Comparison of ENCODE assay signal across 8 mouse cellular contexts in the genomic region with DNA sequence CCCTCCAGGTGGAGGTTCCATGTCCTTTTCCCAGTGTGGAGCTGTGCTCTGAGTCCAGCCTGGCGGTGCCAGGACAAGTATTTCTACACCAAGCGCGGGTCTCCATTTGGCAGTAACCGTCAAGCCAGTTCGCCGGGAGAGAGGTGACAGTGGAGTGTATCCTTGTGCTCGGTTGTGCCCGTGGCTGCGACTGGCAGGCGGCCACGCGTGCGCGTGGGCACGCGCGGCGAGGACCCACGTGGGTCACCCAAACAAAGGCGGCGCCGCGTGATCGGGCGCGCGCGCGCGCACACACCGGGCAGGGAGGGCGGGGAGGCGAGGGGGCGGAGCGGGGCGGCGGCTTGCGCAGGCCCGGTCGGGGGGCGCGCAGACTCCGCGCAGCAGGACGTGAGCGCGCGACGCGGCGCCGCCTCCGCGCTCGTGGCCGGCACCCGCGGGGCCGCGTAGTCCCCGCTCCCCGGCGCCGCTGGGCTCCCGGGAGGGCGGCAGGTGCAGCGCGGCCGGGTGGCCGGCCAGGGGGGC. TPM values are rescaled to one million over a fixed set of nuclear protein-coding genes. Genes with fewer than 3 reads are reported as not detected.
DNase-seq lines count a peak whose midpoint lies in the region; ATAC-seq lines count a peak whose summit lies in the region.

No protein-coding gene starts in this region.

- peak overlapping the region; percentile 62 for H3K27ac ChIP-seq in intestine, embryonic 16.5 days (ENCODE audit: low read length)
- peak overlapping the region; percentile 96 for H3K27ac ChIP-seq in midbrain, embryonic 10.5 days (replicated peaks)

- H3K4me2 ChIP-seq in intestine, embryonic 16.5 days (ENCODE audit: low read depth, low read length), result peak overlapping the region; percentile 96

- DNase-seq in adrenal gland, postnatal 10 days, result peak; percentile 90
- DNase-seq in embryo, embryonic 9.5 days (ENCODE audit: extremely low spot score), result peak; percentile 84
- peak; percentile 72 to 78 for DNase-seq in gastrocnemius, postnatal 36 days
- DNase-seq in left cerebral cortex, postnatal 36 days (ENCODE audit: low spot score in 2 of 2), result peak; percentile 85 to 89
- peak; percentile 85 for DNase-seq in midbrain, embryonic 10.5 days (ENCODE audit: low spot score)
- DNase-seq in skeletal muscle tissue, adult 2 months (ENCODE audit: low read depth, low spot score), result peak; percentile 78

- H3K36me3 ChIP-seq in intestine, embryonic 16.5 days (ENCODE audit: control insufficient read depth, insufficient read depth, low read length), result no peaks in the 10 kb centered on the region; the same call in 1 of the 2 replicates
- peaks cover under 1% of the 10 kb centered on the region; the same call in 1 of the 2 replicates for H3K36me3 ChIP-seq in midbrain, embryonic 10.5 days

- H3K9me3 ChIP-seq in intestine, embryonic 16.5 days (ENCODE audit: control insufficient read depth, low read length), result no peaks in the 10 kb centered on the region
- no peaks in the 10 kb centered on the region for H3K9me3 ChIP-seq in midbrain, embryonic 10.5 days (replicated peaks)

- ATAC-seq in intestine, embryonic 16.5 days, result peak; percentile 75
- no peak for ATAC-seq in megakaryocyte-erythroid progenitor cell, adult 5-6 weeks (replicated peaks; ENCODE audit: low FRiP score, low TSS enrichment, poor library complexity, severe bottlenecking)

- peak overlapping the region; percentile 81 for H3K4me3 ChIP-seq in intestine, embryonic 16.5 days (ENCODE audit: low read length)
- H3K4me3 ChIP-seq in midbrain, embryonic 10.5 days, result peak overlapping the region; percentile 89

- intact Hi-C loops in gastrocnemius, postnatal 36 days (cut with DNase I), result no loop called here
- intact Hi-C loops in left cerebral cortex, postnatal 36 days (cut with DNase I), result loop anchor here (2.0 to 10.0 kb wide), 3 partner anchors 22 to 156 kb away; a partner anchor contains a TSS

- peak overlapping the region; percentile 88 for H3K9ac ChIP-seq in intestine, embryonic 16.5 days (ENCODE audit: low read depth, low read length)

- under 1% methylated on average over 68 of the region's 70 CpGs for WGBS in intestine, embryonic 16.5 days
- under 1% methylated on average over 61 of the region's 70 CpGs for WGBS in midbrain, embryonic 10.5 days

- H3K27me3 ChIP-seq in intestine, embryonic 16.5 days (replicated peaks; ENCODE audit: control insufficient read depth, insufficient read depth, low read length), result no peaks in the 10 kb centered on the region
- peaks cover 15% of the 10 kb centered on the region; the same call in 1 of the 2 replicates for H3K27me3 ChIP-seq in midbrain, embryonic 10.5 days (ENCODE audit: low read depth, poor library complexity, severe bottlenecking)

- peaks cover 34% of the 10 kb centered on the region for H3K4me1 ChIP-seq in intestine, embryonic 16.5 days (ENCODE audit: control insufficient read depth, insufficient read depth, low read length)
- peaks cover 48% of the 10 kb centered on the region for H3K4me1 ChIP-seq in midbrain, embryonic 10.5 days

RNA-seq across cellular contexts. Expression of a gene that starts 1.0 kb away (rescaled TPM):
- total RNA-seq in adrenal gland, postnatal 10 days (2021), result 10 to 100 TPM; 13.9 to 22.1 TPM
- total RNA-seq in gastrocnemius, postnatal 36 days (2021), result 1 to 10 TPM; 5.1 to 5.9 TPM
- polyA plus RNA-seq in intestine, embryonic 16.5 days (2015; fragmentation: Nextera tagmentation; extraction: Ambion mirVana), result 9.1 and 9.5 TPM in 2 replicates
- total RNA-seq in left cerebral cortex, postnatal 36 days (2021), result 10 to 100 TPM; 34.9 to 49.4 TPM
- polyA plus RNA-seq in midbrain, embryonic 10.5 days (2016; fragmentation: Nextera tagmentation; extraction: Ambion mirVana), result 14.3 and 16.7 TPM in 2 replicates
- 24.9 and 41.8 TPM in 2 replicates for total RNA-seq in megakaryocyte-erythroid progenitor cell, adult 5-6 weeks (2014; fragmentation: Nextera tagmentation)
- total RNA-seq in megakaryocyte-erythroid progenitor cell, adult 5-6 weeks (2017), result 35.8 and 52.4 TPM in 2 replicates

RNA-seq across cellular contexts. Expression of a gene that starts 24.9 kb away (rescaled TPM):
- total RNA-seq in adrenal gland, postnatal 10 days (2021), result 1 to 10 TPM; 4.4 to 6.5 TPM
- under 1 TPM; 0.10 to 0.37 TPM for total RNA-seq in gastrocnemius, postnatal 36 days (2021)
- polyA plus RNA-seq in intestine, embryonic 16.5 days (2015; fragmentation: Nextera tagmentation; extraction: Ambion mirVana), result 0.51 and 0.70 TPM in 2 replicates
- total RNA-seq in left cerebral cortex, postnatal 36 days (2021), result 1 to 10 TPM; 3.4 to 4.3 TPM
- 3.4 and 3.6 TPM in 2 replicates for polyA plus RNA-seq in midbrain, embryonic 10.5 days (2016; fragmentation: Nextera tagmentation; extraction: Ambion mirVana)
- total RNA-seq in megakaryocyte-erythroid progenitor cell, adult 5-6 weeks (2014; fragmentation: Nextera tagmentation), result 3.8 and 7.5 TPM in 2 replicates
- total RNA-seq in megakaryocyte-erythroid progenitor cell, adult 5-6 weeks (2017), result 1.3 and 9.0 TPM in 2 replicates
